Mouse (Mus musculus) embryonic facial prominence, embryonic 13.5 days (tissue): ENCODE measurements around the gene Hmcn2. TPM values are rescaled to one million over a fixed set of nuclear protein-coding genes. Genes with fewer than 3 reads are reported as not detected.

Source experiments
- ATAC-seq: fragments of 200-750 bp; cut with Nextera tagmentation; 2 replicates; pipeline ENCODE4 v1.8.0; 2017; ENCODE audit warnings: low read depth; ENCODE audit not compliant: insufficient number of reproducible peaks, insufficient read depth, low FRiP score, low TSS enrichment
- H3K27ac ChIP-seq: fragments of 300-500 bp; sonication (generic); 2 replicates; pipeline ENCODE4 v1.5.1; 2015; ENCODE audit warnings: moderate library complexity, mild to moderate bottlenecking, inconsistent platforms
- H3K27me3 ChIP-seq: fragments of 300-500 bp; sonication (generic); 2 replicates; pipeline ENCODE4 v1.6.1; 2015; ENCODE audit warnings: mild to moderate bottlenecking, inconsistent platforms
- H3K36me3 ChIP-seq: fragments of 300-500 bp; sonication (generic); 2 replicates; pipeline ENCODE4 v1.6.1; 2015; ENCODE audit warnings: mild to moderate bottlenecking, inconsistent platforms
- H3K4me1 ChIP-seq: fragments of 300-500 bp; sonication (generic); 2 replicates; pipeline ENCODE4 v1.6.1; 2015; ENCODE audit warnings: inconsistent platforms
- H3K4me2 ChIP-seq: fragments of 300-500 bp; sonication (generic); 2 replicates; pipeline ENCODE4 v1.6.1; 2015; ENCODE audit warnings: moderate library complexity, mild to moderate bottlenecking, inconsistent platforms
- H3K4me3 ChIP-seq: fragments of 300-500 bp; sonication (generic); 2 replicates; pipeline ENCODE4 v1.5.1; 2015; ENCODE audit warnings: mild to moderate bottlenecking, inconsistent platforms
- H3K9ac ChIP-seq: fragments of 300-500 bp; sonication (generic); 2 replicates; pipeline ENCODE4 v1.6.1; 2015; ENCODE audit warnings: mild to moderate bottlenecking, inconsistent platforms
- H3K9me3 ChIP-seq: fragments of 300-500 bp; sonication (generic); 2 replicates; pipeline ENCODE4 v1.6.1; 2016; ENCODE audit warnings: inconsistent platforms
- WGBS: fragments of 180-500 bp; shearing (Covaris S2); methylation state at CpG from one replicate; pipeline ENCODE4 v1.1.7; 2015; ENCODE audit warnings: mixed read lengths; 5-methylcytosine and 5-hydroxymethylcytosine counted together
- polyA plus RNA-seq: library from polyadenylated mRNA; unstranded; fragments of >200 nt; fragmentation: Nextera tagmentation; extraction: Ambion mirVana; gene quantifications from 2 replicates; pipeline ENCODE4 v1.2.1, GENCODE M21; 2015

Hmcn2 gene
- polyA plus RNA-seq, 1 experiment from 2014 or later = not detected

DNA sequence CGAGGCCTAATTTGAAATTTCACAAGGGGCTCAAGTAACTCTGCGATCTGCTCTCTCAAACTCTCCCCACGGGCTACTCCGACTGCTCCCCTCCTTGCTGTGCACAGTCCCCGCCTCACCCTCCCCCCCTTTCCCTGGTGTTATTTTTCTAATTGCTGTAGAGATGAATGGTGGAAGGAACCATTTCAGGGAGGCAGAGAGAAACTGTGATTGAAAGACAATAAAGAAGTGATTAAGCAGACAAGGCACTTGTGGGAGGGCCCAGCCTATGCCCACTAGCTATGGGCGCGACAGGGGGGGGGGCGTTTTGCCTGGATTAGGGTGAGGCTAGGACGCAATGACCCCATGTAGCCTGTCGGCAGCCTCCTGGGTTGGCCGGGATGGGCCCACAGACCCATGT, 179.0 kb downstream of the Hmcn2 start:
- peaks cover 28% of the 10 kb centered on the region for H3K27me3 ChIP-seq
- no peaks in the 10 kb centered on the region for H3K9me3 ChIP-seq
- ATAC-seq = no peak
- H3K9ac ChIP-seq = no peak overlapping the region
- H3K4me2 ChIP-seq = no peak overlapping the region
- peaks cover 27% of the 10 kb centered on the region for H3K4me1 ChIP-seq
- WGBS = 39% methylated on average over 11 of the region's 11 CpGs
- H3K27ac ChIP-seq = no peak overlapping the region
- no peaks in the 10 kb centered on the region for H3K36me3 ChIP-seq
- H3K4me3 ChIP-seq = no peak overlapping the region

DNA sequence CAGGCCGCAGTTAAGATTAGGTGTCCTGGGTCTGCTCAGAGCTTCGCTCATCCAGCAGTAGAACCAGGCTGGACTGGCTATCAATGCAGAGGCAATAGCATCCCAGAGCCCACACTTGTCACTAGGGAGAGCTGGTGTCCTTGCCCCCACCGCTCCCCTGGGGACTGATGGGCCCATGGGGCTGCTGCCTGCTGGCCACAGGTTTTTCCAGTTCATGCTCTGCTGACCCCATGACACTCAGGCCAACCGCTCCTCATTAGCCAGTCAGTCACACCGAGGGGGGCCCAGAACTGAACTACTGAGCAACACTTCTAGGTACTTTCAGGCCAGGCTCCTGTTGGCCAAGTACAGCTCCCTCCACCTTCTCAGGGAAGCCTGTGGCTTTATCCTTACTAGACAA, 180.1 kb downstream of the Hmcn2 start:
- no peaks in the 10 kb centered on the region for H3K36me3 ChIP-seq
- peaks cover 29% of the 10 kb centered on the region for H3K4me1 ChIP-seq
- peaks cover 35% of the 10 kb centered on the region for H3K27me3 ChIP-seq
- whole genome bisulfite sequencing = 58% methylated on average over 5 of the region's 5 CpGs
- no peak overlapping the region for H3K9ac ChIP-seq
- no peak for ATAC-seq
- no peak overlapping the region for H3K27ac ChIP-seq
- no peak overlapping the region for H3K4me3 ChIP-seq
- H3K9me3 ChIP-seq = no peaks in the 10 kb centered on the region
- H3K4me2 ChIP-seq = no peak overlapping the region

DNA sequence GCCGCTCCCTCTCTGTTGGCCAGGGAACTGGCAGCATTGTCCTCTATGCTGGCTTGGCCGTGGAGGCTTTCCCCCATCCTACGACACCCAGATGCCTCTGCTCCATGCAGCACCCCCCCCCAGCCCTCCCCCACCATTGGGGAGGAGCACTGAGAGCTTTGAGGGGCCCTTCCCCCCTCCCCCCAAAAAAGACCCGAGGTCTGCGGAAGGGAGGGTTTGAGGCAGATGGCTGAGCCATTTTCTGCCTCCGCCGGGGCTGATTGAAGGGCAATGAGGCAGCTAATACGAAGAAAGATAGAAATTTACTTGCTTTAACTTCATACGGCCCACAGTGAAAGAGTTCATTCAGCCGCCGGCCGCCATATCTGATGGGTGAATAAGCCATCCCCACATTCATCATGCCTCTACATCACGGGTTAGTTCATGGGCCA, 180.8 kb downstream of the Hmcn2 start:
- no peak for ATAC-seq
- no peak overlapping the region for H3K27ac ChIP-seq

DNA sequence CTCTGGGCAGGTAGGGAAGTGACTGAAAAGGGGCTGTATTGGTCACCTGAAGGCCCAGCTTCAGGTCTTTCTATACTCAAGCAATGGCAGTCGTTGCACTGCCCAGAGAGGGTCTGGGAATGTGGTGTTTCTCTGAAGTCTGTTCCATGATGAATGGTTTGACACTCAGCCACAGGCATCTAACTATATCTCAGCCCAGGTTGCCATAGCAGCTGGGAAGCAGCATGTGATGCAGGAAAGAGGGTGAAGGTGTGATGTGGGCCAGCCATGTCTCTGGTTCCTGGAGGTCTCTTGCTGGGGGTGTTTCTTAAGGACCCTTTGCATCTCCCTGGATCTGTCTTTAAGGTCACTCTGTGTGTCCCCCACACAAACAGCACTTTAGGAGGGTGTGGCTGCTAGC, 181.9 kb downstream of the Hmcn2 start:
- Histone ChIP-seq H3K27me3 (peaks cover 53% of the 10 kb centered on the region), H3K27ac (no peak overlapping the region), H3K4me3 (no peak overlapping the region), H3K4me2 (no peak overlapping the region), H3K36me3 (no peaks in the 10 kb centered on the region), H3K9ac (no peak overlapping the region), H3K4me1 (peaks cover 47% of the 10 kb centered on the region), H3K9me3 (no peaks in the 10 kb centered on the region)
- WGBS = 74% methylated on average over 1 of the region's 1 CpGs
- ATAC-seq = no peak

More for the DNA sequence above, 180.8 kb downstream of the Hmcn2 start:
- H3K4me2 ChIP-seq = no peak overlapping the region
- no peak overlapping the region for H3K4me3 ChIP-seq
- H3K4me1 ChIP-seq = peaks cover 36% of the 10 kb centered on the region
- peaks cover 42% of the 10 kb centered on the region for H3K27me3 ChIP-seq
- H3K36me3 ChIP-seq = no peaks in the 10 kb centered on the region
- no peak overlapping the region for H3K9ac ChIP-seq
- 61% methylated on average over 13 of the region's 13 CpGs for WGBS
- H3K9me3 ChIP-seq = no peaks in the 10 kb centered on the region

DNA sequence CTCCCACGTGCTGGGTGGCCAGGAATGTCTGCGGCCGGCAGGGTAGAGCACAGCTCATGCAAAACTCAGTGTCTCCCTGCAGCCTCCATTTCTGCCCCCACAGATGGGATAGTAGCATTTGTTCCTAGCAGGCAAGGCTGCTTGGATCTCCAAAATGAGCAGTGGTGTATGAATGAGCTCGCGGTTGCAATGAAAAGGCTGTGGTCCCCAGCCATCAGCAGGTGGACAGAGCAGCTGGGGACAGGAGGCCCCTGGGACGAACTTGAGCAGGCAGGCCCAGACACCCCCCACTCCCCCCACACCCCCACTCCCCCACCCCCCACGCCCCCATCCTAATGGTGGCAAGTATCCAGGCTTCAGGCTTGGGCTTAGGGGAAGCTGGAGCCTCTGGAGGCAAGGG, 182.9 kb downstream of the Hmcn2 start:
- H3K36me3 ChIP-seq = no peaks in the 10 kb centered on the region
- 55% methylated on average over 6 of the region's 7 CpGs for WGBS
- H3K4me1 ChIP-seq = peaks cover 55% of the 10 kb centered on the region
- H3K27me3 ChIP-seq = peaks cover 58% of the 10 kb centered on the region
- no peak overlapping the region for H3K9ac ChIP-seq
- H3K4me2 ChIP-seq = no peak overlapping the region
- H3K4me3 ChIP-seq = no peak overlapping the region
- ATAC-seq = no peak
- H3K9me3 ChIP-seq = no peaks in the 10 kb centered on the region
- no peak overlapping the region for H3K27ac ChIP-seq

DNA sequence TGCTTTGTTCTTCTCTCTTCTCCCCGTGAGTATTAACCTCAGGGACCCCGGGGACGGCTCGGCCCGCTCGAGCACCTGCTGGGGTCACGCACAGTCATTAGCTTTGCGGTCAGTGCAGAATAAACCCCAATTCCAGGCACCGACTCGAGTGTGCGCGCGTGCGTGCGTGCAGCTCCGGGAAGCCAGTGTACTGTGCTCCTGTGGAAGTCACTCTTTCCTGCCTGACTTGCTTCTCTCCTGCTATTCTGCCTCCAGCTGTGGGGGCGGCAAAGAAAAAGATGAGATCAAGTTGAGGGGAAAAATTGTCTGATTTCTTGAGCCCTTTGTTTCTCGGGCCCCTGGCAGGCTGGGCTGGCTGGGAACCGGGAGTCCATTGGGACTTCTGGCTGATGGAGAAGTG, 183.4 kb downstream of the Hmcn2 start:
- no peak overlapping the region for H3K9ac ChIP-seq
- H3K4me2 ChIP-seq = no peak overlapping the region
- peaks cover 60% of the 10 kb centered on the region for H3K4me1 ChIP-seq
- H3K27me3 ChIP-seq = peaks cover 63% of the 10 kb centered on the region
- H3K27ac ChIP-seq = no peak overlapping the region
- no peaks in the 10 kb centered on the region for H3K36me3 ChIP-seq
- WGBS = 62% methylated on average over 19 of the region's 19 CpGs
- no peaks in the 10 kb centered on the region for H3K9me3 ChIP-seq
- no peak for ATAC-seq
- H3K4me3 ChIP-seq = no peak overlapping the region

DNA sequence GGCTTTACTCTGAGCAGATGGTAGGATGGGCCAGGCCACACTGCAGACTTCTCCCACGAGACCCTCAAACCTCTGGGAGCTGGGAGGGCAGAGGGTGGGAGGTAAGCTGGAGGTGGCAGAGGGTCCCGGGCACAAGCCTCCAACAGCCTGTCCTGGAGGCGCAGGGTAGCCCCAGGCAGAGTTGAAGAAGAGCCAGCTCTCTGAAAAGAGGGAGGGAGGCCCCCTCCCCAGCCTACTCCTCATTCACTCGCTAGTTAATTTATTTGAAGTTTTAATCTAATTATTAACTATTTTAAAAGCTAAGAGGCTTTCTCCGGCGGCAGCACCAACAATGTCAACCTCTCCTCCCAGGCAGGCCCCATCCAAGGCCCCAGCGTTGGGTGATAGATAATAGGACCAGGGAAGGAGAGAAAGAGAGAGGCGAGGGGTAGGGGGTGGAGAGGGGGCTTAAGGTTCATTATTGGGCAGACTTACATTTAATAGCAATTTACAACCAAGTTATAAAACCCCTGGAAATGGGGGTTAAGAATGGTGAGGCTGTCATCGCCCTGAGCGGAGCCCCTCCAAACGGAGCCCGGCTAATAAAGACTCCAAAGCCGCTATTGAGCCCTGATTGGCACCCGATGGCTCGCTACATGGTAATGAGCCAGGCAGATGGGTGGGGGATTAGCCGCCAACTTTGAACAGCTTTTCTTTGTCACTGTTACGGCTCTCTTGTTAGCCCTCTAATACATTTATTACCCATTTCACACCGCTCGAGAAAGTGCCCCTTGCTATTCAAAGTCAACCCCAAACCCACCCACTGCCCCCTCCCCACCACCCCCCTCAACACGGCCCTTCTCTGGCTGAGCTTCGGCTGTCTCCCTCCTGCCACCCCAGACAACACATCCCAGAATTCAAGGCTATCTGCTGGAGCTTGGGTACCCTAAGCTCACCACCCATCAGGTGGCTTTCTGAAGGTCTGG, 185.4 kb downstream of the Hmcn2 start:
- Histone ChIP-seq H3K9ac (no peak overlapping the region), H3K27me3 (peaks cover 68% of the 10 kb centered on the region), H3K4me3 (no peak overlapping the region), H3K36me3 (no peaks in the 10 kb centered on the region), H3K4me1 (peaks cover 53% of the 10 kb centered on the region), H3K27ac (no peak overlapping the region), H3K4me2 (peak overlapping the region; percentile 22), H3K9me3 (no peaks in the 10 kb centered on the region)
- ATAC-seq = no peak
- 36% methylated on average over 21 of the region's 21 CpGs for WGBS

DNA sequence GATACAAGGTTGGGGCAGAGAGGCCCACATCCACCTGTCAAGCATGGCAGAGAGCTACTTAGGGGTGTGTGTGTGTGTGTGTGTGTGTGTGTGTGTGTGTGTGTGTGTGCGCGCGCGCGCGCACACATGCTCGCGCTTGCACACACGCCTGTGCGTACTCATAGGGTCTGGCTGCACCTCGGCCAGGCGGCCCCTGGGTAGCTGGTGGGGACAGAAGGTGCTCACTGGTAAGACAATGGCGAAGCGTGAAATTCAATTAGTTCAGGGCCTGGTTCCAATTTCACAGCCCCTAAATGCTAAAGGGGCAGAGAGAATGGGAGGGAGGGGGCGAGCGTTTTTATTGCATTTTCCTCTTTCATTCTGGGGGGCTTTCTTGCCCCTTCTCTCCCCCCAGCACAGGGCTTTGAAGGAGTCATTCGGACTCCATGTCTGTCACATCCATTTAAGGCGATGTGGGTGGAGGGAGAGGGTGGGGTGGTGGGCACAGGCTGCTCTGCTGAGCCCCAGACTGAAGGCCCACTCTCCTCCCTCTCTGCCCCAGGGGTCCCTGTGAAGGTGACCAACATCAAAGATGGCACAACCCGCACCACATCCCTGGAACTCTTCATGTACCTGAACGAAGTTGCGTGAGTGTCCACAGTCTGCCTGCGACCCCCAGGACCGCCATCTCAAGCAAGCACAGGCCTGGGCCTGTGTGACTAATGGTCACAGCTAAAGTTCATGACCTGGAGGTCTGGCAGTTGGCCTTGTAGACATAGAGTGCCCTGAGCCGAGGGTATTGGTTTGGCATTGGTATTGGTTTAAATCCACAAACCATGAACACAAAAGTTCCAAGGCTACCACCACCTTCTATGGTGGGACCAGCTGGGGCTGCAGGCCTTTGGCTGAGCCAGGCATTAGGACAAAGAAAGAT, 186.3 kb downstream of the Hmcn2 start:
- H3K36me3 ChIP-seq = no peaks in the 10 kb centered on the region
- peaks cover 58% of the 10 kb centered on the region for H3K4me1 ChIP-seq
- H3K4me2 ChIP-seq = peak overlapping the region; percentile 22
- peaks cover 70% of the 10 kb centered on the region for H3K27me3 ChIP-seq
- H3K9ac ChIP-seq = no peak overlapping the region
- 36% methylated on average over 24 of the region's 24 CpGs for WGBS
- ATAC-seq = no peak
- H3K27ac ChIP-seq = no peak overlapping the region
- H3K9me3 ChIP-seq = no peaks in the 10 kb centered on the region
- no peak overlapping the region for H3K4me3 ChIP-seq

DNA sequence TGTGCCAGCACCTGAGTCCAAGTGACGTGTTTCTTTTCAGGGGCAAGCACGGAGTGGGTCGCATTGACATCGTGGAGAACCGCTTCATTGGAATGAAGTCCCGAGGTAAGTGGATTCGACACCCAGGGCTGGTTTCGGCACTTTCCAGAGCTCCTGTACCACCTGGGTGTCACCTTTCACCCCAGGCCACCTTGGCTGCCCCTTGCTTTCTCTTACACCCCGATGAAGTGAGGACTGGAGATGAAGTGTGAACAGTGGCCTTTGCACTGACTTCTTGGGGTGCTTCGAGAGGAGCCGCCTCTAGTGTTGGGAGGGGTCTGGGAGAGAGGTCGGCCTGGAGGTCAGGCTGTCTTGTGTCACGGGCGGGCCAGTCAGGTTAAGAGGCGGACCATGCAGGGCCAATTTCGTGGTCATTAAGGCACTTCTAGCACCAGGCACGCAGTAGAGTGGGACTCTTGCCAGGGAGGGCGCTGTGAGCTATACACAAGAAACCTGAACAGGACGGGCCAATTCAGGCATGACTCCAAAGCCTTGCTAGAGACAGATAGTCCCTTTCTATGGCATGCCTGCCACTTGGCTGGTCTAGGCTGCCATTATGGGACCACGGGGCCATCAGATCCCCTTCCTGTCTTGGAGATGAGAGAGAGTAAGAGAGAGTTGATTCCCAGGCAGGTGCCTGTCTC, 187.4 kb downstream of the Hmcn2 start:
- Histone ChIP-seq H3K4me1 (peaks cover 54% of the 10 kb centered on the region), H3K27me3 (peaks cover 70% of the 10 kb centered on the region), H3K4me3 (no peak overlapping the region), H3K9me3 (no peaks in the 10 kb centered on the region), H3K9ac (no peak overlapping the region), H3K4me2 (no peak overlapping the region), H3K27ac (no peak overlapping the region), H3K36me3 (no peaks in the 10 kb centered on the region)
- ATAC-seq = no peak
- 44% methylated on average over 20 of the region's 20 CpGs for WGBS

DNA sequence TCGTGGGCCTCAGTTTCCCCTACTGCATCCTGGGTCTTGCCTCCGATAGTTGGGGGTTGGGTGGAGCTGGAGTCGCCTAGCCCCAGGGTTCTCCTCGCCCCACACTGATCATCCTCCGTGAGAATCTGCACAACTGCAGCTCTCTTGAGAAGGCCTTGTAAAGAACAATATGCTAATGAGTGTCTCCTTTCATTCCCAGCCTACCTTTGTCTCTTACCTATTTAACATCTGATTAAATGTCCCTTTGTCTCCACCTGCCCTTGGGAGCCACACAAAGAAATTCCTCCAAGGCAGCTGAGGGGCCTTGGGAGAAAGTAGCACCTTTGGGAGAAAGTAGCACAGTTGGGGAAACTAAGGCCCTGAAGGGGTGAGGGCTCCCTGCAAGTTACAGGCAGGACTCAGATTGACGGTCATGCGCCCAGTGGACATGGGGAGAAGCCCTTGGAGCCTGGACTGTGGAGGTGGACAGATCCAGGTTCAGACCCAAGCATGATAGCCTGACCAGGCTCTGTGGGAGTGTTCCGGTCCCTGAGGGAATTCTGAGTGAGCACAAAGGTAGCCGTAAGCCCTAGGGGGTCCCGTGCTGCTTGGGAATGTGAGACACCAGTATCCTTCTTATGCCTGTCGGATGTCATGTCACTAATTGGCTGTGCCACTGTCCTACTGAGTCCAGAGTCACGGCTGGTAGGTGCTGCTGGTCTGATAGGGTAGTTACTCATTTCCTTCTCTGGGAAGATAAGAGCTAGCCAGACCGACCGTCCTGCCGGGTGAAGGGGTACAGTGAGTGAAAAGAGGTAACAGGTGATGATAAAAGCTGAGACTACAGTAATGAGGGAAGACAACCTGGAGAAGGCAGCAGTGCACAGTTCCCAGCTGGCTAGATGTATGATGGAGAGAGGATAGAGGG, 188.7 kb downstream of the Hmcn2 start:
- 45% methylated on average over 15 of the region's 15 CpGs for WGBS
- H3K27me3 ChIP-seq = peaks cover 63% of the 10 kb centered on the region
- H3K4me1 ChIP-seq = peaks cover 42% of the 10 kb centered on the region

More for the DNA sequence above, 188.7 kb downstream of the Hmcn2 start:
- no peak overlapping the region for H3K9ac ChIP-seq
- no peaks in the 10 kb centered on the region for H3K9me3 ChIP-seq
- no peak overlapping the region for H3K4me3 ChIP-seq
- no peak overlapping the region for H3K4me2 ChIP-seq
- H3K27ac ChIP-seq = no peak overlapping the region
- H3K36me3 ChIP-seq = no peaks in the 10 kb centered on the region
- ATAC-seq = no peak
